Mouse (Mus musculus) CD4-positive, CD25-positive, alpha-beta regulatory T cell, adult 2 months (primary cell): ENCODE measurements at regions not wholly inside any gene's neighbourhood (a gene's known extent, or its start where the extent isn't known, plus 50 kb on each side); places are given as distances from the start of the nearest gene placed in this dataset.
A peak's percentile ranks its signal among the peaks of the same experiment; 100 is the strongest.

Source experiments
- DNase-seq: peaks from one replicate; pipeline ENCODE4 v3.0.0-alpha.2; 2012; ENCODE audit warnings: low read depth, low spot score

GRCm38 (mm10) chr13:6059515-6060228 lies 198.4 kb downstream of the Klf6 start:
- DNase-seq: no peak

- DNase-seq: peak; percentile 24
Measured at GRCm38 (mm10) chr13:6060229-6060845, 199.1 kb downstream of the Klf6 start.

GRCm38 (mm10) chr13:6062305-6062704 lies 201.0 kb downstream of the Klf6 start:
- DNase-seq: peak; percentile 2

GRCm38 (mm10) chr13:6062729-6063386 lies 201.6 kb downstream of the Klf6 start:
- DNase-seq: no peak

GRCm38 (mm10) chr13:6076978-6077825 lies 215.9 kb downstream of the Klf6 start:
- no peak for DNase-seq

GRCm38 (mm10) chr13:6085891-6086290 lies 224.6 kb downstream of the Klf6 start:
- no peak for DNase-seq

- no peak for DNase-seq
Measured at GRCm38 (mm10) chr13:6109018-6109657, 247.9 kb downstream of the Klf6 start.

GRCm38 (mm10) chr13:6119703-6120102 lies 258.4 kb downstream of the Klf6 start:
- no peak for DNase-seq

GRCm38 (mm10) chr13:6127311-6127710 lies 266.0 kb downstream of the Klf6 start:
- DNase-seq: no peak

GRCm38 (mm10) chr13:6128903-6129302 lies 267.6 kb downstream of the Klf6 start:
- no peak for DNase-seq

- no peak for DNase-seq
Measured at GRCm38 (mm10) chr13:6131363-6131762, 270.1 kb downstream of the Klf6 start.

- DNase-seq: no peak
Measured at GRCm38 (mm10) chr13:6137170-6137569, 275.9 kb downstream of the Klf6 start.

GRCm38 (mm10) chr13:6142771-6143170 lies 281.5 kb downstream of the Klf6 start:
- DNase-seq: no peak

GRCm38 (mm10) chr13:6153657-6154056 lies 292.4 kb downstream of the Klf6 start:
- no peak for DNase-seq

GRCm38 (mm10) chr13:6156191-6156590 lies 294.9 kb downstream of the Klf6 start:
- no peak for DNase-seq

- DNase-seq: no peak
Measured at GRCm38 (mm10) chr13:6157029-6157428, 295.7 kb downstream of the Klf6 start.

- DNase-seq: no peak
Measured at GRCm38 (mm10) chr13:6157946-6158345, 296.7 kb downstream of the Klf6 start.

GRCm38 (mm10) chr13:6159412-6159811 lies 298.1 kb downstream of the Klf6 start:
- no peak for DNase-seq

- DNase-seq: no peak
Measured at GRCm38 (mm10) chr13:6165916-6166315, 304.6 kb downstream of the Klf6 start.

- DNase-seq: no peak
Measured at GRCm38 (mm10) chr13:6167055-6167761, 305.9 kb downstream of the Klf6 start.

GRCm38 (mm10) chr13:6173095-6173494 lies 311.8 kb downstream of the Klf6 start:
- no peak for DNase-seq
